Mouse (Mus musculus) heart, adult 2 months (tissue): Measurements from ENCODE around the gene Vmn1r125.
"Not testable (repeated sequence)": the region's sequence is repeated elsewhere in the genome, so short reads cannot be mapped to it uniquely, and the experiment has no call there.

Experiments used
- CTCF ChIP-seq: fragments of 200-600 bp; IDR thresholded peaks from 2 replicates; pipeline ENCODE4 v1.8.1; 2022; ENCODE audit warnings: antibody characterized with exemption, mild to moderate bottlenecking, moderate library complexity
- POLR2A ChIP-seq: fragments of 200-500 bp; IDR thresholded peaks from 2 replicates; pipeline ENCODE4 v1.6.1; 2011; ENCODE audit warnings: mild to moderate bottlenecking, low read depth, low read length, control low read depth; ENCODE audit not compliant: insufficient read depth

- not testable (repeated sequence) for TF ChIP-seq POLR2A, CTCF
Observed at GRCm38 (mm10) chr7:21260517-21260916, 11.5 kb upstream of the Vmn1r125 start, which contains the start of gene Vmn1r124.
